Mouse (Mus musculus) gastrocnemius, adult 2 months (tissue): ENCODE results near the gene Cdkn1b. TPM values are rescaled to one million over a fixed set of nuclear protein-coding genes. Genes with fewer than 3 reads are reported as not detected.

Experiments
- DNase-seq: peaks from one replicate; pipeline ENCODE4 v3.0.0; 2022
- H3K27ac ChIP-seq: fragments of 200-600 bp; 2 replicates; pipeline ENCODE4 v1.8.1; 2022; ENCODE audit warnings: mild to moderate bottlenecking
- H3K4me3 ChIP-seq: fragments of 200-600 bp; 2 replicates; pipeline ENCODE4 v1.8.1; 2022; ENCODE audit warnings: mild to moderate bottlenecking, moderate library complexity
- CTCF ChIP-seq: fragments of 200-600 bp; IDR thresholded peaks from 2 replicates; pipeline ENCODE4 v1.8.1; 2022; ENCODE audit warnings: antibody characterized with exemption, mild to moderate bottlenecking, moderate library complexity
- intact Hi-C: fragments of 180-260 bp; cut with DNase I; formaldehyde crosslinking; loops from one replicate; pipeline ENCODE4 v1.15.1; 2025
- total RNA-seq, 2 experiments: library from RNA; stranded (reverse); gene quantifications; 2 replicates each; pipeline ENCODE4 v1.2.3; 2021

The Cdkn1b gene
- total RNA-seq, 2 experiments from 2014 or later: 36.1 to 41.8 TPM

- DNase-seq: no peak
- Histone ChIP-seq H3K4me3 (no peak overlapping the region), H3K27ac (no peak overlapping the region)
- TF ChIP-seq CTCF: no peak
- intact Hi-C loops: no loop called here
Measured at GRCm38 (mm10) chr6:134963910-134964309, 43.7 kb downstream of the Cdkn1b start.

DNA sequence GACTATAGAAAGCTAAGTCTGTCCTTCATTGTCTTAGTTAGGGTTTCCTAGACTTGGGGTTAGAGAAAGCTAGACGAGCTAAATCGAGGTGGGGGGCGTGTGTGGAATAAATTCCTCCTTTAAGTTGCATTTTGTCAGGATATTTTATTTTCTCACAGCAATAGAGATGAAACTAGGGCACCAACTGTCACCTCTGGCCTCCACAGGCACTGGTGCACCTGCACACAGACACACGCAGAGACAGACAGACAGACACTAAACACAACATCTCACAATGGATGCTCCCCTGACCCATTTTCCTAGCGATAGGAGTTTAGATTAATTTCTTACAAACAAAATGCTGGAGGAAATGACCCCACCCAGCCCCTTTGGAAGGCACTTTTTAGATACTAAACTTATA is 46.5 kb downstream of the Cdkn1b start:
- DNase-seq: no peak
- TF ChIP-seq CTCF: no peak
- Histone ChIP-seq H3K27ac (no peak overlapping the region), H3K4me3 (no peak overlapping the region)
- intact Hi-C loops: no loop called here

GRCm38 (mm10) chr6:134968326-134968725 is 48.1 kb downstream of the Cdkn1b start:
- H3K4me3 ChIP-seq: no peak overlapping the region
- no peak overlapping the region for H3K27ac ChIP-seq
- no peak for DNase-seq
- intact Hi-C loops: no loop called here
- TF ChIP-seq CTCF: no peak

- Histone ChIP-seq H3K4me3 (no peak overlapping the region), H3K27ac (no peak overlapping the region)
- intact Hi-C loops: no loop called here
- DNase-seq: no peak
- TF ChIP-seq CTCF: no peak
Measured at GRCm38 (mm10) chr6:134969498-134969897, 49.3 kb downstream of the Cdkn1b start.

GRCm38 (mm10) chr6:134972096-134972495 is 51.9 kb downstream of the Cdkn1b start:
- intact Hi-C loops: no loop called here
- no peak for DNase-seq

More at GRCm38 (mm10) chr6:134972096-134972495, 51.9 kb downstream of the Cdkn1b start:
- H3K4me3 ChIP-seq: no peak overlapping the region
- no peak for TF ChIP-seq CTCF
- H3K27ac ChIP-seq: no peak overlapping the region

Other genes starting within 250 kb of the Cdkn1b start
- 10 to 100 TPM; 11.4 to 19.4 TPM for gene Dusp16, start 127.8 kb upstream of the Cdkn1b start, total RNA-seq
- 10 to 100 TPM; 10.4 to 10.9 TPM for gene Crebl2, start 90.2 kb upstream of the Cdkn1b start, total RNA-seq
- gene Gpr19, start 21.8 kb upstream of the Cdkn1b start, total RNA-seq: 1 to 10 TPM; 4.0 to 4.1 TPM
- gene Apold1, start 61.3 kb downstream of the Cdkn1b start, total RNA-seq: 1 to 10 TPM; 1.0 to 5.0 TPM
- gene Ddx47, start 91.2 kb downstream of the Cdkn1b start, total RNA-seq: 10 to 100 TPM; 26.9 TPM
- 1 to 10 TPM in 1 of 2 experiments, under 1 TPM in 1; 0.18 to 1.2 TPM for gene Gprc5a, start 145.2 kb downstream of the Cdkn1b start, total RNA-seq
- not detected for gene Gprc5d, start 197.9 kb downstream of the Cdkn1b start, total RNA-seq